Mouse (Mus musculus): ENCODE results near the gene Nlgn2. TPM values are rescaled to one million over a fixed set of nuclear protein-coding genes. Genes with fewer than 3 reads are reported as not detected.
A peak's percentile ranks its signal among the peaks of the same experiment; 100 is the strongest.

Gene Nlgn2
- polyA plus RNA-seq, 1 experiment from 2014 or later = 3.4 TPM

GRCm38 (mm10) chr11:69804652-69804940 is 33.0 kb downstream of the Nlgn2 start:
- H3K9ac ChIP-seq (ENCODE audit: low read depth, low read length) = no peak overlapping the region; the same call in 1 of the 2 replicates
- no peak overlapping the region for H3K27ac ChIP-seq (ENCODE audit: low read depth, low read length)
- DNase-seq (ENCODE audit: low spot score) = no peak
- peak overlapping the region; percentile 58 for H3K4me3 ChIP-seq (ENCODE audit: low read depth, low read length)
- H3K4me2 ChIP-seq = peak overlapping the region; percentile 94
- no peaks in the 10 kb centered on the region for H3K9me3 ChIP-seq (ENCODE audit: control insufficient read depth, low read length)
- H3K36me3 ChIP-seq (ENCODE audit: control insufficient read depth, insufficient read depth, low read length) = no peaks in the 10 kb centered on the region
- no peak for ATAC-seq (replicated peaks; ENCODE audit: low FRiP score)
- peaks cover 43% of the 10 kb centered on the region for H3K4me1 ChIP-seq (replicated peaks; ENCODE audit: control insufficient read depth, insufficient read depth, low read length)
- WGBS = 14% methylated on average over 12 of the region's 12 CpGs
- H3K27me3 ChIP-seq (replicated peaks; ENCODE audit: control insufficient read depth, insufficient read depth, low read length) = peaks cover 65% of the 10 kb centered on the region

DNA sequence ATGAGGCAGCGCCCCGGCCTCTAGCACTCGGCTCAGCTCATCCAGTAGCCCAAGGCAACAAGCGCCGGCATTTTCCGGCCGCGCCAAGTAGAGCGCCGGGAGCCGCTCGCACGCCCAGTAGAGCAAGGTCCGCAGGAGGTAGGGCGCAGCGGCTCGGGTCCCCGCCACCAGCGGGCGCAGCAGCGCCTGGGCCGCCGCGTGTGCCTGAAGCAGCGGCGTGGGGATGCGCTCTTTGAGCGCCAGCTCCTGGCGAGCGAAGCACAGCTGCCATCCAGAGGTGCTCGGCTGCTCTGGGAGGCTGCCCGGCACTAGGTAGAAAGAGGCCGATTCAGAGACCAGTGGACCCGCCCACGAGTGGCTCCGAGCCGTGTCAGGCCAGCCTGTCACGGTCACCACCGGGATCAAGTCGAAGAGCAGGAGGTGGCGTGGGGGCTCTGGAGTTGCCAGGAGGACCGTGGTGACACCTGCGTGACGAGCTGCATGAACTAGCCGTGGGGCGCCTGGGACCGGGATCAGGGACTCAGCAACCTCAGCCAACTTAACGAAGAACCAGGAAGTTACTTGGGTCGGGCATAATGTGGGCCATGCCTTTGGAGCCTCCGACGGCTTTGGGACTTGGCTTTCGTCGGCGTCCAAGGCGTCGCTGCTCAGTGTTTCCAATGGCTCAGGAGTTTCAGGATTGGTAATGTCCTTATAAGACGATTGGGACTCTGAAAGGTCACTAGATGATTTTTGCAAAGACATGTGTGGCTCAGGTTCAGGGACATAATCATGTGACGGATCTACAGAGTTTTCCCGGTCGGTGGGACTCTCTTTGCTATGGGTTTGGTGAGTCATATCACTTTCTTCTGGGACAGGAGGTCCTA is 33.6 kb downstream of the Nlgn2 start:
- peaks cover 46% of the 10 kb centered on the region for H3K4me1 ChIP-seq (replicated peaks; ENCODE audit: control insufficient read depth, insufficient read depth, low read length)
- peaks cover 71% of the 10 kb centered on the region for H3K27me3 ChIP-seq (replicated peaks; ENCODE audit: control insufficient read depth, insufficient read depth, low read length)
- no peak overlapping the region for H3K27ac ChIP-seq (ENCODE audit: low read depth, low read length)
- peak overlapping the region; percentile 59 for H3K9ac ChIP-seq (ENCODE audit: low read depth, low read length)
- peak overlapping the region; percentile 94 for H3K4me2 ChIP-seq
- WGBS = 2% methylated on average over 60 of the region's 60 CpGs
- no peaks in the 10 kb centered on the region for H3K9me3 ChIP-seq (ENCODE audit: control insufficient read depth, low read length)
- ATAC-seq (replicated peaks; ENCODE audit: low FRiP score) = peak; percentile 76
- H3K36me3 ChIP-seq (ENCODE audit: control insufficient read depth, insufficient read depth, low read length) = no peaks in the 10 kb centered on the region
- DNase-seq (ENCODE audit: low spot score) = peak; percentile 68
- peak overlapping the region; percentile 58 for H3K4me3 ChIP-seq (ENCODE audit: low read depth, low read length)

GRCm38 (mm10) chr11:69803328-69803727 is 34.3 kb downstream of the Nlgn2 start:
- H3K9ac ChIP-seq (ENCODE audit: low read depth, low read length) = peak overlapping the region; percentile 59
- DNase-seq (ENCODE audit: low spot score) = no peak
- H3K27ac ChIP-seq (ENCODE audit: low read depth, low read length) = no peak overlapping the region
- no peaks in the 10 kb centered on the region for H3K9me3 ChIP-seq (ENCODE audit: control insufficient read depth, low read length)
- 2% methylated on average over 12 of the region's 12 CpGs for WGBS
- H3K27me3 ChIP-seq (replicated peaks; ENCODE audit: control insufficient read depth, insufficient read depth, low read length) = peaks cover 76% of the 10 kb centered on the region
- H3K36me3 ChIP-seq (ENCODE audit: control insufficient read depth, insufficient read depth, low read length) = no peaks in the 10 kb centered on the region
- peaks cover 46% of the 10 kb centered on the region for H3K4me1 ChIP-seq (replicated peaks; ENCODE audit: control insufficient read depth, insufficient read depth, low read length)
- peak overlapping the region; percentile 94 for H3K4me2 ChIP-seq
- peak overlapping the region; percentile 58 for H3K4me3 ChIP-seq (ENCODE audit: low read depth, low read length)
- peak; percentile 33 for ATAC-seq (replicated peaks; ENCODE audit: low FRiP score)

GRCm38 (mm10) chr11:69802648-69803105 is 34.9 kb downstream of the Nlgn2 start:
- Histone ChIP-seq H3K36me3 (ENCODE audit: control insufficient read depth, insufficient read depth, low read length) (no peaks in the 10 kb centered on the region), H3K9me3 (ENCODE audit: control insufficient read depth, low read length) (no peaks in the 10 kb centered on the region), H3K4me1 (replicated peaks; ENCODE audit: control insufficient read depth, insufficient read depth, low read length) (peaks cover 46% of the 10 kb centered on the region), H3K9ac (ENCODE audit: low read depth, low read length) (peak overlapping the region; percentile 59; the same call in 1 of the 2 replicates), H3K4me3 (ENCODE audit: low read depth, low read length) (peak overlapping the region; percentile 58), H3K27me3 (replicated peaks; ENCODE audit: control insufficient read depth, insufficient read depth, low read length) (peaks cover 81% of the 10 kb centered on the region), H3K4me2 (peak overlapping the region; percentile 94), H3K27ac (ENCODE audit: low read depth, low read length) (no peak overlapping the region; the same call in 1 of the 2 replicates)
- 0% methylated on average over 31 of the region's 33 CpGs for WGBS
- ATAC-seq (replicated peaks; ENCODE audit: low FRiP score) (peak; percentile 35; the same call in 1 of the 2 replicates), DNase-seq (ENCODE audit: low spot score) (peak; percentile 86)

DNA sequence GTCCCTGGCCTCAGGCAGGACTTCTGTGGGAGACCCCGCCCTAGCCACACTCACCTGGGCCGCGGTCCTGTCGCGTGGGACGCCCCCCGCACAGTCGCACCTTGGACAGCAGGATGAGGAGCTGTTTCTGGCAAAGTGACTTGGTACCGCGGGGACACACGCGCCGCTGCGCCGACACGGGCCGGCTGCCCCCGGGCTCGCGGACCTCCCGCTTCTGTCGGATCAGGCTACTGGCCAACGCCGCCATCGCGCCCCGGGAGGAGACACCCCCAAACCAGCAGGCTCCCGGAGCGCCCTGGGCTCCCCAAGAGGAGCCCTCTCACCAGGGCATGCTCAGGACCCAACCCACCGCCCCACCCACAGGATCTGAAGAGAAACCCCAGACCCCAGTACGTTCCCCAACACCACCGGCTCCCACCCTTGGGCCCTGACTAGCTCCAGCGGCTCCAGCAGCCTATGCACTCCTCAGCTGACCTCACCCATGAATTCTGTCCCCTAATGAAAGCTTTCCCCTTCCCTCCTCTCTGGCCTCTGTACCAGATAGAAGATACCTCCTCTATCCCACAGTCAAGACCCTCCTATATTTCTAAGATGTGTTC is 36.1 kb downstream of the Nlgn2 start, which contains the start of gene Fgf11:
TSS of gene Fgf11 (minus strand) at position 479 of the 599 bp plus-strand sequence.
- WGBS = 3% methylated on average over 33 of the region's 33 CpGs
- Histone ChIP-seq H3K27me3 (replicated peaks; ENCODE audit: control insufficient read depth, insufficient read depth, low read length) (peaks cover 83% of the 10 kb centered on the region), H3K9me3 (ENCODE audit: control insufficient read depth, low read length) (no peaks in the 10 kb centered on the region), H3K4me2 (peak within 1 kb of the TSS; percentile 94), H3K9ac (ENCODE audit: low read depth, low read length) (peak within 1 kb of the TSS; percentile 59), H3K4me3 (ENCODE audit: low read depth, low read length) (peak within 1 kb of the TSS; percentile 58), H3K4me1 (replicated peaks; ENCODE audit: control insufficient read depth, insufficient read depth, low read length) (peaks cover 46% of the 10 kb centered on the region), H3K36me3 (ENCODE audit: control insufficient read depth, insufficient read depth, low read length) (no peaks in the 10 kb centered on the region), H3K27ac (ENCODE audit: low read depth, low read length) (peak within 1 kb of the TSS; percentile 16; the same call in 1 of the 2 replicates)
- no peak for ATAC-seq (replicated peaks; ENCODE audit: low FRiP score)
- no peak for DNase-seq (ENCODE audit: low spot score)

GRCm38 (mm10) chr11:69800392-69801197 is 37.0 kb downstream of the Nlgn2 start:
- no peaks in the 10 kb centered on the region for H3K9me3 ChIP-seq (ENCODE audit: control insufficient read depth, low read length)
- WGBS = 1% methylated on average over 36 of the region's 36 CpGs
- peaks cover 46% of the 10 kb centered on the region for H3K4me1 ChIP-seq (replicated peaks; ENCODE audit: control insufficient read depth, insufficient read depth, low read length)
- H3K36me3 ChIP-seq (ENCODE audit: control insufficient read depth, insufficient read depth, low read length) = no peaks in the 10 kb centered on the region
- H3K4me3 ChIP-seq (ENCODE audit: low read depth, low read length) = peak overlapping the region; percentile 51
- H3K27me3 ChIP-seq (replicated peaks; ENCODE audit: control insufficient read depth, insufficient read depth, low read length) = peaks cover 85% of the 10 kb centered on the region
- peak overlapping the region; percentile 94 for H3K4me2 ChIP-seq
- peak overlapping the region; percentile 35 for H3K9ac ChIP-seq (ENCODE audit: low read depth, low read length)
- ATAC-seq (replicated peaks; ENCODE audit: low FRiP score) (no peak), DNase-seq (ENCODE audit: low spot score) (peak; percentile 79)
- H3K27ac ChIP-seq (ENCODE audit: low read depth, low read length) = peak overlapping the region; percentile 16; the same call in 1 of the 2 replicates

DNA sequence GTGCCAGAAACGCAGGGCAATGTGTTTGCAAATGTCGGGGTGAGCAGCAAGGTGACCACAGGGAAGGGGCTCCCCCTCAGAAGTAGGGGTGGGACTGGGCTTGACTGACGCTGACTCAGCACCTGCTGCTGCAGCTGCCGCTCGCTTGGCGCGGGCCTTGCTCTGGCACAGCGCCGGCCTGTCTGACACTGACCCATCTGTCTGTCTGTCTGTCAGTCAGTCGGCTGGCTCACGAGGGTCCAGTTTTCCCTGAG is 37.5 kb downstream of the Nlgn2 start:
- H3K9ac ChIP-seq (ENCODE audit: low read depth, low read length) = peak overlapping the region; percentile 35; the same call in 1 of the 2 replicates
- no peaks in the 10 kb centered on the region for H3K9me3 ChIP-seq (ENCODE audit: control insufficient read depth, low read length)
- peaks cover 80% of the 10 kb centered on the region for H3K27me3 ChIP-seq (replicated peaks; ENCODE audit: control insufficient read depth, insufficient read depth, low read length)
- DNase-seq (ENCODE audit: low spot score) (no peak), ATAC-seq (replicated peaks; ENCODE audit: low FRiP score) (no peak)
- no peaks in the 10 kb centered on the region for H3K36me3 ChIP-seq (ENCODE audit: control insufficient read depth, insufficient read depth, low read length)
- H3K4me2 ChIP-seq = peak overlapping the region; percentile 94
- 2% methylated on average over 11 of the region's 11 CpGs for whole genome bisulfite sequencing
- H3K4me3 ChIP-seq (ENCODE audit: low read depth, low read length) = peak overlapping the region; percentile 51
- H3K27ac ChIP-seq (ENCODE audit: low read depth, low read length) = no peak overlapping the region
- H3K4me1 ChIP-seq (replicated peaks; ENCODE audit: control insufficient read depth, insufficient read depth, low read length) = peaks cover 45% of the 10 kb centered on the region

DNA sequence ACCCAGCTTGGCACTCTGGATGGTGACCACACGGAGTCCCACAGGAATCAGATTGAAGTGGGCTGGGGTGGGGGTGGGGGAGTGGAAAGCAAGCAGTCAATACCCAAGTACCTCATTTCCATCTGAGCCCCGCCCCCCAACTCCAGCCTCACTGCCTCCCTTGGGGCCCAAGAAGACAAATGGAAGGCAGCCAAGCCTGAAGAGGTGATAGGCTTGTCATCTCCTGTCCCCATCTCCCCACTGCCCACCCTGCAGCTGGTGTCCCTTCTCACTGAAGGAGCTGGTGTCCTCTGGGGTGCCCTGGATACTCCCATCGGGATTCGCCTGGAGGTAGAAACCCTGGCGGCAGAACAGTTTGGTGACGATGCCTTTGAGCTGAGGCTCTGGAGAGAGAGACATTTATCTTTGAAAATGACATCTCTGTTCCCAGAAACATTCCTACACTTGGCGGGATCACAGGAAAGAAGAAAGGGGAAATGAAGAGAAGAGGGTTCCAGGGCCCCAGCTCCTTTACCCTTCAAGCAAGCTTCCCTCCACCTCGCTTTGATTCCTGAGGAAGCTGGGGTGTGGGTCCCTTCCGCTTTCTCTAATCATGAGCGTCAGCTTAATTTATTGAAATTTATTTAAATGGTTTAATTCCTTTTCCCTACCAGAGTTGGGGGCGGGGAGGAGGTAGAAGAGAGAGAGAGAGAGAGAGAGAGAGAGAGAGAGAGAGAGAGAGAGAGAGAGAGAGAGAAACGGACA is 38.0 kb downstream of the Nlgn2 start:
- no peak overlapping the region for H3K27ac ChIP-seq (ENCODE audit: low read depth, low read length)
- H3K4me3 ChIP-seq (ENCODE audit: low read depth, low read length) = no peak overlapping the region
- H3K4me1 ChIP-seq (replicated peaks; ENCODE audit: control insufficient read depth, insufficient read depth, low read length) = peaks cover 43% of the 10 kb centered on the region
- H3K27me3 ChIP-seq (replicated peaks; ENCODE audit: control insufficient read depth, insufficient read depth, low read length) = peaks cover 75% of the 10 kb centered on the region
- ATAC-seq (replicated peaks; ENCODE audit: low FRiP score) (no peak), DNase-seq (ENCODE audit: low spot score) (no peak)
- H3K9me3 ChIP-seq (ENCODE audit: control insufficient read depth, low read length) = no peaks in the 10 kb centered on the region
- H3K36me3 ChIP-seq (ENCODE audit: control insufficient read depth, insufficient read depth, low read length) = no peaks in the 10 kb centered on the region
- 37% methylated on average over 12 of the region's 12 CpGs for WGBS
- no peak overlapping the region for H3K9ac ChIP-seq (ENCODE audit: low read depth, low read length)
- H3K4me2 ChIP-seq = peak overlapping the region; percentile 94

Data from liver, embryonic 11.5 days (tissue).